In the genomic region with DNA sequence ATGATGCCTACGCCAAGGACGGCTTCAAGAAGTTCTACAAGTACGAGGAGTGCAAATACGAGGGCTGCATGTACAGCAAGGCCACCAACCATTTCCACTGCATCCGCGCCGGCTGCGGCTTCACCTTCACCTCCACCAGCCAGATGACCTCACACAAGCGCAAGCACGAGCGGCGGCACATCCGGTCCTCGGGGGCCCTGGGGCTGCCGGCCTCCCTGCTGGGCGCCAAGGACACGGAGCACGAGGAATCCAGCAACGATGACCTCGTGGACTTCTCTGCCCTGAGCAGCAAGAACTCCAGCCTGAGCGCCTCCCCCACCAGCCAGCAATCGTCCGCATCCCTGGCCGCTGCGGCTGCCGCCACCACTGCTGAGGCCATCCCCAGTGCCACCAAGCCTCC, we compare ENCODE assay signal across 32 mouse cellular contexts.
DNase-seq lines count a peak whose midpoint lies in the region; ATAC-seq and TF ChIP-seq lines count a peak whose summit lies in the region.
"Had no signal": no experiment of that assay in that cellular context is flagged by ENCODE, and none has a peak within 500 bp of the region (broad histone marks: within the 10 kb centered on the region; RNA-seq: fewer than 3 reads in every experiment).

No protein-coding gene starts in this region.

- H3K4me2 ChIP-seq in heart, embryonic 13.5 days: no peak overlapping the region
- H3K4me2 ChIP-seq: embryonic facial prominence, embryonic 12.5 days; hindbrain, embryonic 12.5 days; limb, embryonic 15.5 days; liver, embryonic 13.5 days; midbrain, embryonic 13.5 days had no signal

- no peak for TF ChIP-seq CTCF in E14TG2a.4 (conservative IDR thresholded peaks at IDR 0.05; ENCODE audit: low read length)

- H3K4me3 ChIP-seq in heart, embryonic 13.5 days: no peak overlapping the region
- H3K4me3 ChIP-seq in E14TG2a.4 (replicated peaks; ENCODE audit: low read length): peak overlapping the region; percentile 23; the same call in 1 of the 2 replicates
- H3K4me3 ChIP-seq: embryonic facial prominence, embryonic 12.5 days; gastrocnemius, adult 2 months; hindbrain, embryonic 12.5 days; limb, embryonic 15.5 days; liver, embryonic 13.5 days; megakaryocyte, embryonic 14.5 days; midbrain, embryonic 13.5 days had no signal

- H3K27me3 ChIP-seq in heart, embryonic 13.5 days (replicated peaks): 0 out of 2 replicates have a peak, but pooled peaks cover 4% of the 10 kb centered on the region
- peaks cover 20% of the 10 kb centered on the region for H3K27me3 ChIP-seq in E14TG2a.4 (ENCODE audit: insufficient read depth, low read length)
- H3K27me3 ChIP-seq: liver, embryonic 13.5 days; Patski had no signal

- H3K36me3 ChIP-seq in heart, embryonic 13.5 days: peaks cover 61% of the 10 kb centered on the region
- H3K36me3 ChIP-seq in E14TG2a.4 (ENCODE audit: insufficient read depth, low read length): peaks cover 45% of the 10 kb centered on the region
- H3K36me3 ChIP-seq: G1E; limb, embryonic 15.5 days; liver, embryonic 13.5 days had no signal

- peaks cover 51% of the 10 kb centered on the region for H3K4me1 ChIP-seq in heart, embryonic 13.5 days
- peaks cover 60% of the 10 kb centered on the region for H3K4me1 ChIP-seq in E14TG2a.4 (replicated peaks; ENCODE audit: low read depth, low read length)

- no peaks in the 10 kb centered on the region for H3K9me3 ChIP-seq in heart, embryonic 13.5 days
- no peaks in the 10 kb centered on the region for H3K9me3 ChIP-seq in E14TG2a.4 (ENCODE audit: low read length)
- H3K9me3 ChIP-seq: embryonic facial prominence, embryonic 12.5 days; G1E; hindbrain, embryonic 12.5 days; limb, embryonic 15.5 days; liver, embryonic 13.5 days; megakaryocyte, embryonic 14.5 days; midbrain, embryonic 13.5 days had no signal

- whole genome bisulfite sequencing in heart, embryonic 13.5 days: 70% methylated on average over 26 of the region's 26 CpGs

- no peak overlapping the region for H3K27ac ChIP-seq in heart, embryonic 13.5 days (replicated peaks)
- H3K27ac ChIP-seq: embryonic facial prominence, embryonic 12.5 days; gastrocnemius, adult 2 months; hindbrain, embryonic 12.5 days; hindbrain, postnatal 0 days; kidney, postnatal 0 days; limb, embryonic 15.5 days; liver, embryonic 13.5 days; midbrain, embryonic 13.5 days had no signal

- no peak for ATAC-seq in heart, embryonic 13.5 days (ENCODE audit: extremely low read depth, insufficient number of reproducible peaks, low FRiP score, low TSS enrichment)
- ATAC-seq: forebrain, embryonic 16.5 days; hindbrain, postnatal 0 days; intestine, embryonic 16.5 days; lung, postnatal 0 days; midbrain, embryonic 13.5 days; Patski had no signal

- H3K9ac ChIP-seq in heart, embryonic 13.5 days: peak overlapping the region; percentile 34; the same call in 1 of the 2 replicates
- H3K9ac ChIP-seq: embryonic facial prominence, embryonic 12.5 days; hindbrain, embryonic 12.5 days; limb, embryonic 15.5 days; liver, embryonic 13.5 days; midbrain, embryonic 13.5 days had no signal

- peak; percentile 83 to 85 for DNase-seq in adrenal gland, adult (ENCODE audit: inconsistent age in 2 of 2, low spot score in 1 of 2)
- no peak for DNase-seq in adrenal gland, adult 18-20 months (ENCODE audit: low spot score in 2 of 2)
- no peak for DNase-seq in heart, adult 9 months (ENCODE audit: low spot score in 2 of 2)
- peak; percentile 64 to 65 for DNase-seq in adrenal gland, postnatal 36 days
- no peak for DNase-seq in right cerebral cortex, adult 2 months (ENCODE audit: low spot score in 2 of 2)
- DNase-seq in retina, embryonic 14.5 days (ENCODE audit: low spot score): no peak
- DNase-seq: cerebellum, adult 8-10 months; cerebellum, postnatal 36 days; gastrocnemius, adult 2 months; heart, postnatal 14 days; kidney, adult 8-10 months; kidney, postnatal 4 days; left cerebral cortex, postnatal 4 days; liver, embryonic 13.5 days; lung, adult 18-20 months; lung, postnatal 4 days; right cerebral cortex, postnatal 14 days; thymus, postnatal 4 days had no signal

Comparison
In these comparisons a context has a peak if more than half of its experiments do, and no peak if none do; other contexts are left out.
1. DNase-seq: peak in adrenal gland, adult (2 of 2) and adrenal gland, postnatal 36 days (2 of 2); none in adrenal gland, adult 18-20 months (0 of 2), heart, adult 9 months (0 of 2), right cerebral cortex, adult 2 months (0 of 2) and retina, embryonic 14.5 days (single experiment).